Mouse (Mus musculus) mesoderm, embryonic 11.5 days (tissue): ENCODE measurements around the gene Wnt5b.

ENCODE experiments used
- DNase-seq: peaks from one replicate; pipeline ENCODE4 v3.0.0-alpha.2; 2012; ENCODE audit warnings: low read depth, low spot score

Wnt5b gene

DNA sequence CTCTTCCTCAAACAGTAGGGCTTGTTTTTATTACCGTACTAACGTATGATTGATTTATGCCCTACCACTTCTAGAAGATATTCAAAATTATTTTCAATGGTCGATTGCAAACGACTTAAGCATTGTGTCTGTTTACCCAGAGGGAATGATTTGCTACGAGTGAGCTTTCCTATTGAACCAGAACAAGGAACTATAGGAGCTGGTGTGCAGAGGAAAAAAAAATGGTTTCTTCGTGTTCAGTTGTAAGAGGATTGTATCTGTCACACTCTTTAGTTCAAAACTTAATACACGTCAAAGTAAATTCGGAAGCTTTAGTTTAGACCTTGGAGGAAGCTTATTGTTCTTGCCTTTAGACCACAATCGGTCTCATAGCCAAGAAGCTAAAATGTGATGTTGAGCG, 155.1 kb downstream of the Wnt5b start:
- no peak for DNase-seq

GRCm38 (mm10) chr6:119388650-119389012, 155.5 kb downstream of the Wnt5b start:
- peak; percentile 99 for DNase-seq

DNA sequence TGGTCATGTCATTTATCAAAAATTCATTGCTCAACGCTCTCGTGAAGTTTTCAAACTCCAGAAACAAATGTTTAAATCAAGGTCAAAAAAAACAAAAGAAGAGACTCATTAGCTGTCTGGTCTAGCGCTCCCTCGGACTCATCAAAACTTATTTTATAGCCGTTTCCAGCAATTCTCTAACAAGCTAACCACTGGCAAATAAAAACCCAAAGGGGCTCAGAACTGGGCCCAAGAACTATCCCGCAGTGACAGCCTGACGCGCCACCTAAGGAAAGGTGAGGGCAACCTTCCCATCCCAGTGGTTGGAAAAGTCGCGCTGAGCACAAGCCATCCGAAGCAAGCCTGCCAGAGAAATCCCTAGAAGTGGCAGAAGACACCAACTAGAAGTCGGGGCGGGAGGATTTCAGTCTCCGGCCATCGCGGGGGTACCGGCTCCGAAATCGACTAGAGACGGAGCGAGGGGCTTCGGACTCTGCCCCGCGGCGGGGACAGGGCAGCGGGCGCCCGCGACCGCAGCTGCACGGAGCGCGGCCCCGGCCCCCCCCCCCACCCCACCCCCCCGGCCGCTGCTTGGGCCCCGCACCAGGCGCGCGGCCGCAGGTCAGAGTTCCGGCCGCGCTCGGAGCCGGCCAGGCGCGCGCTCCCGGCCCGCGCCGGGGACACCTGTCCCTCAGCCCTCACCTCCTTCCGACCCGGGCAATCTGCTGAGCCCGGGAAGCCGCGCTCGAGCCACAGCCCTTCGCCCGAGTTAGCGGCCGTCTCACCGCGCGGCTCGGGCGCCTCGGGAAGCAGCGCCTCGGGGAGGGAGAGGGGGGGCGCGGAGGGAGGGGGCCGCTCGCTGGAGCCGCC, 156.1 kb downstream of the Wnt5b start:
- peak; percentile 65 for DNase-seq

DNA sequence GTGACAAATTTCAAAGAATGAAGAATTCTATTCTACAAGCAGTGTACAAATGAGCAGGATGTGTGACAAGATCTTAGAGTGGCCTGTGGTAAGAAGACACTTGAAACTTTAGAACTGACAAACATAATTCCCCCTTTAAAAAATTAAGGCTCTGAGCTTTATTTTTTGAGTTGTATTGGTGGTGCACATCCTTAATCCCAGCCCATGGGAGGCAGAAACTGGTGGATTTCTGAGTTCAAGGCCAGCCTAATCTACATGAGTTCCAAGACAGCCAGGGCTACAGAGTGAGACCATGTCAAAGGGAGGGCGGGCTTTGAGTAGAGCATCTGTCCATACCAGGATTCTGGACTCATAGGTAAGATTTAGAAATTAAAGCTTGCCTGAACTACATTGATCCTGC, 157.3 kb downstream of the Wnt5b start:
- DNase-seq = no peak

DNA sequence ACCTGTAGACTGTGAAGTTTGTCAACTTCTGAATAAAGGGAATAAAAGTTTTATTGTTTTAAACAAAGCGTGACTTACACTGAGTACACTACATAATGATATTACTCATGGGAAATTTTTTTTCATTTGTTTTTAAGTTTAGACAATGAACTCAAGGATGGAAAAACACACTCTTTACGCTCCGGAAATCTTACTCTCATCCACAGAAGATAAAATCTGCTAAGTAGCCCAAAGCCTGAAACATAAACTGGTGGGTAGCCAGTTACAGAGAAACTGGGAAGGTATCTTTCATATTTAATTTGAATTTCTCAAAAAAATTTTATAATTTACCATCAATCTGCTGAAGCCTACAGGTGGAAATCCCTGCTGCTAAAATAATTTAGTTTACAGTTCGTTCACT, 157.7 kb downstream of the Wnt5b start:
- no peak for DNase-seq

GRCm38 (mm10) chr6:119385668-119386067, 158.5 kb downstream of the Wnt5b start:
- DNase-seq = no peak
